Mouse (Mus musculus) intestine, embryonic 16.5 days (tissue): ENCODE results near the gene Msl1. TPM values are rescaled to one million over a fixed set of nuclear protein-coding genes. Genes with fewer than 3 reads are reported as not detected.

Experiments
- ATAC-seq: fragments of 200-750 bp; cut with Nextera tagmentation; 2 replicates; pipeline ENCODE4 v1.8.0; 2017; ENCODE audit warnings: moderate TSS enrichment, moderate library complexity
- H3K27ac ChIP-seq: fragments of 300-500 bp; sonication (generic); 2 replicates; pipeline ENCODE4 v1.5.1; 2014; ENCODE audit warnings: mild to moderate bottlenecking, low read length
- H3K27me3 ChIP-seq: fragments of 300-500 bp; sonication (generic); replicated peaks from 2 replicates; pipeline ENCODE4 v1.6.1; 2014; ENCODE audit warnings: low read length, control low read depth, mixed read lengths; ENCODE audit not compliant: control insufficient read depth, insufficient read depth
- H3K36me3 ChIP-seq: fragments of 300-500 bp; sonication (generic); 2 replicates; pipeline ENCODE4 v1.6.1; 2014; ENCODE audit warnings: low read length, control low read depth; ENCODE audit not compliant: control insufficient read depth, insufficient read depth
- H3K4me1 ChIP-seq: fragments of 300-500 bp; sonication (generic); 2 replicates; pipeline ENCODE4 v1.6.1; 2014; ENCODE audit warnings: low read length, control low read depth, mixed read lengths; ENCODE audit not compliant: control insufficient read depth, insufficient read depth
- H3K4me2 ChIP-seq: fragments of 300-500 bp; sonication (generic); 2 replicates; pipeline ENCODE4 v1.6.1; 2014; ENCODE audit warnings: low read depth, low read length, control low read depth
- H3K4me3 ChIP-seq: fragments of 300-500 bp; sonication (generic); 2 replicates; pipeline ENCODE4 v1.5.1; 2014; ENCODE audit warnings: mild to moderate bottlenecking, low read length
- H3K9ac ChIP-seq: fragments of 300-500 bp; sonication (generic); 2 replicates; pipeline ENCODE4 v1.6.1; 2014; ENCODE audit warnings: low read depth, low read length
- H3K9me3 ChIP-seq: fragments of 300-500 bp; sonication (generic); 2 replicates; pipeline ENCODE4 v1.6.1; 2016; ENCODE audit warnings: low read length, control low read depth; ENCODE audit not compliant: control insufficient read depth
- WGBS: fragments of 180-500 bp; shearing (Covaris S2); extraction: QIAGEN DNeasy Blood & Tissue Kit; methylation state at CpG from one replicate; pipeline ENCODE4 v1.1.7; 2014; 5-methylcytosine and 5-hydroxymethylcytosine counted together
- polyA plus RNA-seq: library from polyadenylated mRNA; unstranded; fragments of >200 nt; fragmentation: Nextera tagmentation; extraction: Ambion mirVana; gene quantifications from 2 replicates; pipeline ENCODE4 v1.2.1, GENCODE M21; 2015

Gene Msl1
- polyA plus RNA-seq, 1 experiment from 2014 or later = 13.5 TPM

GRCm38 (mm10) chr11:98784139-98784538 is 11.2 kb upstream of the Msl1 start:
- Histone ChIP-seq H3K36me3 (no peaks in the 10 kb centered on the region), H3K4me1 (peaks cover 55% of the 10 kb centered on the region)
- WGBS = 73% methylated on average over 4 of the region's 4 CpGs

DNA sequence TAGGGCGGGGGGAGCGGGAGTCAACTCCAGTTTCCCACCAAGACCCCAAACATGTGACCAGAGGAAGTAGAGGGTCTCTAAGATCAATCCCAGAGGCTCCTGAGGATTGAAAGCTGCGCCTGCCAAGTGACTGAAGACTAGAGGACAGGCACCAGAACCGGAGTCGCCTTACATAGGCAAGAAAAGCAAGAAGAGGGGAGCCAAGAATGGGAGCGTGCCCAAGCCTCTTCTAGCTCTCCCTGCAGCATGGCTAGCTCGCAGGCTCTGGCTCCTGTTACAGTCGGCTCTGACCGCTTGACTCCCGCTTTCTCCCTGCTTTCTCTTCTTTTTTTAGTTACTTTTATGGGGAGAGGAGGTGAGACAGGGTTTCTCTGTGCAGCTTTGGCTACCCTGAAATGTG is 10.1 kb upstream of the Msl1 start:
- Histone ChIP-seq H3K4me3 (no peak overlapping the region), H3K27ac (peak overlapping the region; percentile 90), H3K36me3 (no peaks in the 10 kb centered on the region), H3K4me1 (peaks cover 58% of the 10 kb centered on the region), H3K27me3 (no peaks in the 10 kb centered on the region), H3K9ac (peak overlapping the region; percentile 25; the same call in 1 of the 2 replicates), H3K9me3 (no peaks in the 10 kb centered on the region), H3K4me2 (no peak overlapping the region)
- ATAC-seq = no peak
- WGBS = 71% methylated on average over 10 of the region's 10 CpGs

More at GRCm38 (mm10) chr11:98784139-98784538, 11.2 kb upstream of the Msl1 start:
- H3K4me2 ChIP-seq = no peak overlapping the region
- no peaks in the 10 kb centered on the region for H3K9me3 ChIP-seq
- no peak overlapping the region for H3K9ac ChIP-seq
- no peak overlapping the region for H3K4me3 ChIP-seq
- H3K27ac ChIP-seq = peak overlapping the region; percentile 97
- ATAC-seq = no peak
- no peaks in the 10 kb centered on the region for H3K27me3 ChIP-seq

GRCm38 (mm10) chr11:98785772-98786281 is 9.5 kb upstream of the Msl1 start:
- H3K4me2 ChIP-seq = peak overlapping the region; percentile 38
- 10% methylated on average over 12 of the region's 12 CpGs for WGBS
- peak overlapping the region; percentile 25 for H3K9ac ChIP-seq

DNA sequence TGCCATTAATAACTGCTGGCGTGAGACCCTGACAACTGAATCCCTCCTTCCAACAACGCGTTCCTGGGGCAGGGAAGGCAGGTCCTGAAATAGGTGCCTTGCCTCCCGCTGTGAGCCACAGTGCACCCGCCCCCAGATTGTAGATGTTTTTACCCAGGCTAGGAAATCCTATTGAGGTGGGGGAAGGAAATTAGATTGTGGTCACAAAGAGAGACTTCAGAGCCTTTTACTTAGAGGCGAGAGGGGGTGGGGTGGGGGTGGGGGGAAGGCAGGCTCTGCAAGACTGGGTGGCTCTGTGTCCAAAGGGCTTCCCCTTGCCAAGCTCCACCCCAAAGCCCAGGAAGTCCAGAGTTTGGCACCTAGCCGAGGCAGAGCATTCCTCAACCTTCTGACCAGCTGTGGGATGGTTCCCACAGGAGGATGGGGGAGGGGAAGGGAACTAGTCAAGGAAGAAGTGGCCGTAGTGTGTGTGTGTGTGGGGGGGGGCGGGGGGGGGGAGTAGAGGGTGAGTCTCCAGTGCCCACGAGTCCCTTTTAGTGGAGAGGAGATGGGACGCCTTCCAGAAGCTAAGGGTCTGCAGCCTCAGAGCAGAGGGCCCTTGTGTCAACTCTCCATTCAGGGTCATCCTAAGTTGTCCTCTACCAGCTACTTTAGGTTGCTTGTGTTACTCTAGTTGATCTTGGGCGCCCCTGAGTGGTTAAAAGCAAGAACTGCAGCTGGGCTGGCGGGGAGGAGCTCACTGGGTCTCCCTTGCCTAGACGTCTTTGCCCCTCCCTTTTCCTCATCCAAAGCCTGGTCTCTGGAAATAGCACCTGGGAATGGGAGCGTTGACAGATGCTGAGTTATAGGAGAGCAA is 8.7 kb upstream of the Msl1 start:
- H3K9ac ChIP-seq = peak overlapping the region; percentile 25; the same call in 1 of the 2 replicates
- peak; percentile 64 for ATAC-seq
- peak overlapping the region; percentile 90 for H3K27ac ChIP-seq
- no peaks in the 10 kb centered on the region for H3K9me3 ChIP-seq
- peak overlapping the region; percentile 38 for H3K4me2 ChIP-seq
- H3K4me1 ChIP-seq = peaks cover 52% of the 10 kb centered on the region
- H3K27me3 ChIP-seq = no peaks in the 10 kb centered on the region
- no peaks in the 10 kb centered on the region for H3K36me3 ChIP-seq
- 0 out of 2 replicates have a peak overlapping the region, but pooled peaks have one; percentile 1 for H3K4me3 ChIP-seq
- 1% methylated on average over 14 of the region's 15 CpGs for WGBS

More at GRCm38 (mm10) chr11:98785772-98786281, 9.5 kb upstream of the Msl1 start:
- Histone ChIP-seq H3K27me3 (no peaks in the 10 kb centered on the region), H3K27ac (peak overlapping the region; percentile 90), H3K4me3 (0 out of 2 replicates have a peak overlapping the region, but pooled peaks have one; percentile 1), H3K9me3 (no peaks in the 10 kb centered on the region), H3K36me3 (no peaks in the 10 kb centered on the region), H3K4me1 (peaks cover 58% of the 10 kb centered on the region)
- ATAC-seq = no peak

DNA sequence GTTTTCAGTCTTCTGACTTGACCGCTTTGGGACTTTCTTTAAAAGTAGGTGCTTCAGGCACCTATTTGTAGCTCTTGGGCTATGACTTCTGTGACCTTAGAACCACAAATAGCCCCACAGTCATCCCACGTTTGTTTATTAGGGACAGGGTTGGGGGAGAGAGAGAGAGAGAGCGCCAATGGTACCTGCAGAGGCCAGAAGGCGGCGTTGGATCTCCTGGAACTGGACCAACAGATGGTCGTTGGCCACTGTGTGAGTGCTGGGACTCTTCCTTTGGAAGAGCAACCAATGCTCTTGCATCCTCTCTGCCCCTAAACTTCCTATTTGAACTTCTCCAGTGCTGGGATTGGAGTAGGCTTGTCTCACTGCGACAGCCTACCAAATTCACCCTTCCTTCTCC is 8.1 kb upstream of the Msl1 start:
- Histone ChIP-seq H3K4me1 (peaks cover 45% of the 10 kb centered on the region), H3K36me3 (no peaks in the 10 kb centered on the region), H3K4me3 (no peak overlapping the region), H3K9me3 (no peaks in the 10 kb centered on the region), H3K27me3 (no peaks in the 10 kb centered on the region), H3K4me2 (no peak overlapping the region), H3K9ac (no peak overlapping the region), H3K27ac (peak overlapping the region; percentile 90)
- 29% methylated on average over 7 of the region's 7 CpGs for WGBS
- ATAC-seq = no peak

DNA sequence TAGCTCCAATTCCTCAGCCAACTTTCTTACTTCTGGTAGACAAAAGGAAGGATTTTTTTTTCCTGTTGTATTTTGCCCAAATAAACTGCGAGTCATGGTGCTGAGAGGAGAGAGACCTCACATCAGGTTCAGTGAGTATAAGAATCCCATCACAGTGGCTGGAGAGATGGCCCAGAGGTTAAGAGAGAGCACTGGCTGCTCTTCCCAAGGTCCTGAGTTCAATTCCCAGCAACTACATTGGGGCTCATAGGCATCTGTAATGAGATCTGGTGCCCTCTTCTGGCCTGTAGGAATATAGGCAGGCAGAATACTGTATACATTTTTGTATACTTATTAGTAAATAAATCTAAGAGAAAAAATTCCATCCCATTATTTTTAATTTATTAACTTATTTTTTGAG is 7.6 kb upstream of the Msl1 start:
- H3K36me3 ChIP-seq = no peaks in the 10 kb centered on the region
- H3K9me3 ChIP-seq = no peaks in the 10 kb centered on the region
- no peak overlapping the region for H3K27ac ChIP-seq
- H3K4me2 ChIP-seq = no peak overlapping the region
- H3K4me3 ChIP-seq = no peak overlapping the region
- no peaks in the 10 kb centered on the region for H3K27me3 ChIP-seq
- no peak for ATAC-seq
- H3K9ac ChIP-seq = no peak overlapping the region
- H3K4me1 ChIP-seq = peaks cover 41% of the 10 kb centered on the region
- WGBS = 96% methylated on average over 1 of the region's 1 CpGs

- WGBS = 92% methylated on average over 5 of the region's 5 CpGs
- Histone ChIP-seq H3K4me3 (no peak overlapping the region), H3K4me2 (no peak overlapping the region), H3K9ac (peak overlapping the region; percentile 31; the same call in 1 of the 2 replicates), H3K27ac (peak overlapping the region; percentile 62), H3K27me3 (no peaks in the 10 kb centered on the region), H3K36me3 (no peaks in the 10 kb centered on the region), H3K4me1 (peaks cover 36% of the 10 kb centered on the region), H3K9me3 (no peaks in the 10 kb centered on the region)
- ATAC-seq = no peak
These were observed 7.2 kb upstream of the Msl1 start for GRCm38 (mm10) chr11:98788139-98788538.

DNA sequence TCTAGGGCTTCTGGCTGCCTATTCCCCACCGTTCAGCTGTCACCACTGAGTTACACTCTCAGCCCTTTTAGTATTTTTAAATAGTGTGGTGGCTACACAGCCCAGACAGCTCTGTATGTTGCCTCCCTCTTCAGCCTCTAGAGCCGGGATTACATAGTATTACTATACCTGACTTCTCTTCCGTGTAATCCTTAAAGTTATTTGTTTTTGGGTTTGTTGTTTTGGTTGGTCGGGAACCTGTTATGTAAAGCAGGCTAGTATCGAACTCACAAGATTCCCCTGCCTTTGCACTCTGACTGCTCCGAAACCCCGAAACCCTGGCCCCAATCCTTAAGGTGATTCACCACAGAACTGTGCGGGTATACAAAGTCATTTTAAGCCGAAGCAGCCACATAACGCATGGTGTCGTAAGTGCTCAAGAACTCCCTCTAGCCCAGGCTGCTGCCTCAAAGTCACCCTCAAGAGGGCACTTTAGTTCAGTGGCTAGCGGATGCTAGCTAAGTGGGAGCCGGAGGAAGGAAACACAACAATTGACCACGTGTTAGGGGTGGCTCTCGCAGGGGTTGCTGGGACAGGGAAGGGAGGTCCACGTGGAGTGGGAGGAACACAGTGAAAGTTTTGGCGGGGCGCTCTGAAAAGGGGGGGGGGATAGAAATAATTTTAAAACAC is 6.6 kb upstream of the Msl1 start:
- peak overlapping the region; percentile 67; the same call in 1 of the 2 replicates for H3K9ac ChIP-seq
- 11% methylated on average over 18 of the region's 18 CpGs for WGBS
- H3K27me3 ChIP-seq = no peaks in the 10 kb centered on the region
- peak; percentile 76 for ATAC-seq
- H3K4me1 ChIP-seq = peaks cover 33% of the 10 kb centered on the region
- H3K4me3 ChIP-seq = peak overlapping the region; percentile 56
- peak overlapping the region; percentile 86 for H3K4me2 ChIP-seq
- no peaks in the 10 kb centered on the region for H3K36me3 ChIP-seq
- peak overlapping the region; percentile 76 for H3K27ac ChIP-seq
- no peaks in the 10 kb centered on the region for H3K9me3 ChIP-seq

DNA sequence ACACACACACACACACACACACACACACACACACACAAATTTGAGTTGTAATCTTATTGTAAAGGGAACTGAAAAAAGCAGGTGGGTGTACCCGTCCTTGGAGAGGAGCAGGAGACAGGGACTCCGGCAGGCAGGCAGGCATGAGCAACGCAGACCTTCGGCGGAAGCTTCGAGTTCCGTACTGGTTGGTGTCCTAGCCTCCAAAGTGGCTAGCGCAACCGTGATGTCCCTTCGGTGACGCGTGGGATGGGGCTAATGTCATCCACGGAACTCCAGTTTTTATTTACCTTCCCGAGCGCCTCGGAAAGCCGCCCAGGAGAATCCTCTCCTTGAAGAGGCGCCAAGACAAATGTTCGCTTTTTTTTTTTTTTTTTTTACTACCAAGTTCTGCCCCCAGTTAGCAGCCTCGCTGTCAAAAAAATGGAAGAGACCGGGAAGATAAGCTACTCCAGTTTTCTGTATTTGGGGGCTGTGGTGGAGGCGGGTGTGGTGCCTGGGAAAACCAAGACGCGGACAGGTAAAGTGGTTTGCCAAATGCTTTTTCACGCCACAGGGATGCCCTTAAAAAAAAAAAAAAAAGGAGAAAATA is 6.0 kb upstream of the Msl1 start:
- Histone ChIP-seq H3K27ac (peak overlapping the region; percentile 76), H3K4me2 (peak overlapping the region; percentile 86), H3K9me3 (no peaks in the 10 kb centered on the region), H3K36me3 (no peaks in the 10 kb centered on the region), H3K27me3 (no peaks in the 10 kb centered on the region), H3K4me1 (peaks cover 31% of the 10 kb centered on the region), H3K4me3 (peak overlapping the region; percentile 56), H3K9ac (peak overlapping the region; percentile 67)
- WGBS = under 1% methylated on average over 25 of the region's 25 CpGs
- ATAC-seq = 0 out of 2 replicates have a peak, but pooled peaks have one; percentile 16
